Mouse (Mus musculus) thymus, adult 2 months (tissue): Measurements from ENCODE around the gene Tns4. TPM values are rescaled to one million over a fixed set of nuclear protein-coding genes. Genes with fewer than 3 reads are reported as not detected.

Source experiments
- DNase-seq: peaks from one replicate; pipeline ENCODE4 v3.0.0; 2021
- H3K27ac ChIP-seq: fragments of 200-500 bp; 2 replicates; pipeline ENCODE4 v1.5.1; 2012; ENCODE audit warnings: low read length, control low read depth; ENCODE audit not compliant: control insufficient read depth, insufficient read depth
- H3K27me3 ChIP-seq: fragments of 200-500 bp; 2 replicates; pipeline ENCODE4 v1.6.1; 2012; ENCODE audit warnings: mild to moderate bottlenecking, low read length, moderate library complexity, mixed read lengths; ENCODE audit not compliant: control insufficient read depth, insufficient read depth
- H3K36me3 ChIP-seq: fragments of 200-500 bp; 2 replicates; pipeline ENCODE4 v1.6.1; 2012; ENCODE audit warnings: mild to moderate bottlenecking, low read length, moderate library complexity; ENCODE audit not compliant: control insufficient read depth, insufficient read depth
- H3K4me1 ChIP-seq: fragments of 200-500 bp; replicated peaks from 2 replicates; pipeline ENCODE4 v1.6.1; 2012; ENCODE audit warnings: low read length; ENCODE audit not compliant: control insufficient read depth, insufficient read depth
- H3K4me3 ChIP-seq: fragments of 200-500 bp; 2 replicates; pipeline ENCODE4 v1.5.1; 2012; ENCODE audit warnings: mild to moderate bottlenecking, low read length, control low read depth, moderate library complexity; ENCODE audit not compliant: control insufficient read depth, insufficient read depth
- CTCF ChIP-seq: fragments of 200-500 bp; IDR thresholded peaks from 2 replicates; pipeline ENCODE4 v1.5.1; 2012; ENCODE audit warnings: mild to moderate bottlenecking, control low read depth, low read length, moderate library complexity, borderline replicate concordance; ENCODE audit not compliant: control insufficient read depth, poor library complexity, insufficient read depth; ENCODE audit errors: extremely low read depth
- POLR2A ChIP-seq: fragments of 200-500 bp; IDR thresholded peaks from 2 replicates; pipeline ENCODE4 v1.6.1; 2012; ENCODE audit warnings: mild to moderate bottlenecking, low read length, control low read depth, moderate library complexity; ENCODE audit not compliant: control insufficient read depth, poor library complexity, insufficient read depth; ENCODE audit errors: extremely low read depth
- WGBS: fragments of 180-500 bp; shearing (Covaris S2); methylation state at CpG from one replicate; pipeline ENCODE4 v1.1.7; 2018; 5-methylcytosine and 5-hydroxymethylcytosine counted together
- polyA plus RNA-seq: library from polyadenylated mRNA; depleted of rRNA; stranded (reverse); fragments of >200 nt; gene quantifications from 2 replicates; pipeline ENCODE4 v1.2.3, GENCODE M21; 2012

Tns4 gene
- polyA plus RNA-seq, 1 experiment: 7.5 TPM

- H3K4me3 ChIP-seq: no peak overlapping the region
- no peaks in the 10 kb centered on the region for H3K36me3 ChIP-seq
- no peak for TF ChIP-seq POLR2A
- no peak for TF ChIP-seq CTCF
- no peak for DNase-seq
- 97% methylated on average over 4 of the region's 4 CpGs for WGBS
- H3K4me1 ChIP-seq: peaks cover 7% of the 10 kb centered on the region
- no peak overlapping the region for H3K27ac ChIP-seq
- no peaks in the 10 kb centered on the region for H3K27me3 ChIP-seq
Measured at GRCm38 (mm10) chr11:99096417-99096816, 7.3 kb upstream of the Tns4 start.

GRCm38 (mm10) chr11:99095759-99096158 lies 6.7 kb upstream of the Tns4 start:
- Histone ChIP-seq H3K27ac (no peak overlapping the region), H3K36me3 (no peaks in the 10 kb centered on the region), H3K4me1 (peaks cover 7% of the 10 kb centered on the region), H3K27me3 (no peaks in the 10 kb centered on the region), H3K4me3 (no peak overlapping the region)
- WGBS: 99% methylated on average over 4 of the region's 4 CpGs
- DNase-seq: no peak
- TF ChIP-seq CTCF (no peak), POLR2A (no peak)

GRCm38 (mm10) chr11:99094911-99095676 lies 6.0 kb upstream of the Tns4 start:
- H3K4me3 ChIP-seq: no peak overlapping the region
- WGBS: 97% methylated on average over 2 of the region's 2 CpGs
- H3K27me3 ChIP-seq: no peaks in the 10 kb centered on the region
- TF ChIP-seq POLR2A (no peak), CTCF (no peak)
- H3K4me1 ChIP-seq: peaks cover 3% of the 10 kb centered on the region
- H3K27ac ChIP-seq: no peak overlapping the region
- no peak for DNase-seq
- H3K36me3 ChIP-seq: no peaks in the 10 kb centered on the region

- WGBS: 65% methylated on average over 7 of the region's 7 CpGs
- no peaks in the 10 kb centered on the region for H3K36me3 ChIP-seq
Measured at GRCm38 (mm10) chr11:99093740-99094139, 4.6 kb upstream of the Tns4 start.

GRCm38 (mm10) chr11:99091666-99092065 lies 2.6 kb upstream of the Tns4 start:
- WGBS: 84% methylated on average over 2 of the region's 2 CpGs

More at GRCm38 (mm10) chr11:99093740-99094139, 4.6 kb upstream of the Tns4 start:
- no peaks in the 10 kb centered on the region for H3K27me3 ChIP-seq
- H3K4me1 ChIP-seq: no peaks in the 10 kb centered on the region
- TF ChIP-seq POLR2A: no peak
- TF ChIP-seq CTCF: no peak
- no peak overlapping the region for H3K27ac ChIP-seq
- DNase-seq: no peak
- no peak overlapping the region for H3K4me3 ChIP-seq

GRCm38 (mm10) chr11:99090391-99090790 lies 1.3 kb upstream of the Tns4 start:
- Histone ChIP-seq H3K36me3 (no peaks in the 10 kb centered on the region), H3K27ac (no peak overlapping the region), H3K27me3 (no peaks in the 10 kb centered on the region), H3K4me1 (no peaks in the 10 kb centered on the region), H3K4me3 (no peak overlapping the region)
- peak; percentile 46 for DNase-seq
- WGBS: 70% methylated on average over 8 of the region's 8 CpGs
- no peak for TF ChIP-seq POLR2A
- no peak for TF ChIP-seq CTCF

More at GRCm38 (mm10) chr11:99091666-99092065, 2.6 kb upstream of the Tns4 start:
- H3K4me3 ChIP-seq: no peak overlapping the region
- TF ChIP-seq CTCF (no peak), POLR2A (no peak)
- no peak for DNase-seq
- no peaks in the 10 kb centered on the region for H3K27me3 ChIP-seq
- no peaks in the 10 kb centered on the region for H3K36me3 ChIP-seq
- no peaks in the 10 kb centered on the region for H3K4me1 ChIP-seq
- H3K27ac ChIP-seq: no peak overlapping the region
